Mouse (Mus musculus) testis, adult 2 months (tissue): ENCODE data around the gene Lhx4.

ENCODE experiments used
- CTCF ChIP-seq: fragments of 200-500 bp; IDR thresholded peaks from 2 replicates; pipeline ENCODE4 v1.5.1; 2012; ENCODE audit warnings: low read depth, mild to moderate bottlenecking, inconsistent platforms, low read length, moderate library complexity; ENCODE audit not compliant: control insufficient read depth, insufficient read depth, insufficient replicate concordance
- POLR2A ChIP-seq: fragments of 200-500 bp; IDR thresholded peaks from 2 replicates; pipeline ENCODE4 v1.6.1; 2012; ENCODE audit warnings: low read depth, mild to moderate bottlenecking, inconsistent platforms, low read length, moderate library complexity; ENCODE audit not compliant: control insufficient read depth

GRCm38 (mm10) chr1:155722185-155722584 lies 29.3 kb downstream of the Lhx4 start:
- no peak for TF ChIP-seq CTCF
- no peak for TF ChIP-seq POLR2A
